Mouse (Mus musculus): Measurements from ENCODE around the gene Hoxd4.

The Hoxd4 gene

DNA sequence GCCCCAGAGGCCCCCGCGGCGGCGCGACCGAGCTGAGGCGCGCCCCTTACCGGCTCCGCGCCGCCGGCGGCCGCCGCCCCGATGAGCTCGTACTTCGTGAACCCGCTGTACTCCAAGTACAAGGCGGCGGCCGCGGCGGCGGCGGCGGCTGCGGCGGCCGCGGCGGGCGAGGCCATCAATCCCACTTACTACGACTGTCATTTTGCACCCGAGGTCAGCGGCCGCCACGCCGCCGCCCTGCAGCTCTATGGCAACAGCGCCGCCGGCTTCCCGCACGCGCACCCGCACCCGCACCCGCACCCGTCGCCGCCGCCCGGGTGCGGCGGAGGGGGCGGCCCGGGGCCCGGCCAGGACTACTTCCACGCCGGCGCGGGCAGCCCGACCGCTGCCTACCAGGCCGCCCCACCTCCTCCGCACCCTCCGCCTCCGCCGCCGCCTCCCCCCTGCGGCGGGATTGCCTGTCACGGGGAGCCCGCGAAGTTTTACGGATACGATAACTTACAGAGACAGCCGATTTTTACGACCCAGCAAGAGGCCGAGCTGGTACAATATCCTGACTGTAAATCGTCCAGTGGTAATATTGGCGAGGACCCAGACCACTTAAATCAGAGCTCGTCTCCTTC is 6.2 kb upstream of the Hoxd4 start:
- peak; percentile 57 for DNase-seq (ENCODE audit: low spot score)

DNA sequence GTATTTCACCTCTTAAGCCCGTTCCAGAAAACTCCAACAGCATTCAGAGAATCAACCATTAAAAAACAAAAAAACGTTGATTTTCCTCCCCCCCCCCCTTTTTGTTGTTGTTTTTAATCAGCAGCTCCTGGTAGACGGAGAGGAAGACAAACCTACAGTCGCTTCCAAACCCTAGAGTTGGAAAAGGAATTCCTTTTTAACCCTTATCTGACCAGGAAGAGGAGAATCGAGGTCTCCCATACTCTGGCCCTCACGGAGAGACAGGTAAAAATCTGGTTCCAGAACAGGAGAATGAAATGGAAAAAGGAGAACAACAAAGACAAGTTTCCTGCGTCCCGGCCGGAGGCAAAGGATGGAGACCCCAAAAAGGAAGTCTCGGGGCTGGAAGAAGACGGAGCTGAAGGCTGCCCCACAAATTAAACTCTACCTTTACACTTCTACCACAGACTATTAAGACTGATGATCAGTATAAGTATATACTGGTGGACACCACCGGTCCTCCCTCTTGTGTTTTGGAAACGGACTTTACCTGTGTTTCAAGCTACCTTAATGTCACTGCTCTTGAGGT is 5.3 kb upstream of the Hoxd4 start:
- DNase-seq (ENCODE audit: low spot score) = no peak

DNA sequence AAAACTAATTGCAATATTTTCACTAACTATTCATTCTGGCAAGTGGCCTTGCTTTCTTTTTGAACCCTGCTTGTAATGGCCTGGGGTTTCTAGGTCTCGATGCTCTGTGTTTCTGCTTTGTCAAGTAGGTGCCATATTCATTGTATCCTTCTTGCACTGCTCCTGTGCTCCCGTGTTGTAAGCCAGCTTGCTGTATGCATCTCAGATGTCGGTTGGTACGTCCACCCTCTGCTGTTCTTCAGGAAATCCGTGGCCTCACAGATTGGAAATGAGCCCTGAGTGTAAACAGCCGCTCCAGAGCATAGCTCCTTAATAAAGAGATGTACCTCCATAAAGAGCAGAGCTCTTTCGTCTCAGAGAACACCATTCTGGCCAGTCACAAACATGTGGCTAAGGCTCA is 4.1 kb upstream of the Hoxd4 start:
- no peak for DNase-seq (ENCODE audit: low spot score)

DNA sequence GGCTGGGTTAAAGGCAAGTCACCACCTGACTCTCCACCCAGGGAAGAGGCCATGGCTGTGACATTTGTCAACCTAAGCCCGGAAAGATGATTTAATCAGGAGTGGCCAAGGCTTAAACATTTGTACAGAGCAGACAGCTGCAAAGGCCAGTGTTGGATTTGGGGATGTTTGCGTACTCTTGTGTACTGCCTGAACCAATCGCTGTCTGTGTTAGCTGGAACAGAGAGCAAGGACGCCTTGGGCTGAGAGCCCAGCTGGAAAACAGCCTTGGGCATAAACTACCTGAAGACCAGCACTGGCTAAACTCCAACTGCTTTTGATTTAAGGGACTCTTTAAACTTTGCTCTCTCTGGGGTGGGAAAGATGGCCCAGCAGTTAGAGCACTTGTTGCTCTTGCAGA is 3.1 kb upstream of the Hoxd4 start:
- DNase-seq (ENCODE audit: low spot score) = peak; percentile 32

DNA sequence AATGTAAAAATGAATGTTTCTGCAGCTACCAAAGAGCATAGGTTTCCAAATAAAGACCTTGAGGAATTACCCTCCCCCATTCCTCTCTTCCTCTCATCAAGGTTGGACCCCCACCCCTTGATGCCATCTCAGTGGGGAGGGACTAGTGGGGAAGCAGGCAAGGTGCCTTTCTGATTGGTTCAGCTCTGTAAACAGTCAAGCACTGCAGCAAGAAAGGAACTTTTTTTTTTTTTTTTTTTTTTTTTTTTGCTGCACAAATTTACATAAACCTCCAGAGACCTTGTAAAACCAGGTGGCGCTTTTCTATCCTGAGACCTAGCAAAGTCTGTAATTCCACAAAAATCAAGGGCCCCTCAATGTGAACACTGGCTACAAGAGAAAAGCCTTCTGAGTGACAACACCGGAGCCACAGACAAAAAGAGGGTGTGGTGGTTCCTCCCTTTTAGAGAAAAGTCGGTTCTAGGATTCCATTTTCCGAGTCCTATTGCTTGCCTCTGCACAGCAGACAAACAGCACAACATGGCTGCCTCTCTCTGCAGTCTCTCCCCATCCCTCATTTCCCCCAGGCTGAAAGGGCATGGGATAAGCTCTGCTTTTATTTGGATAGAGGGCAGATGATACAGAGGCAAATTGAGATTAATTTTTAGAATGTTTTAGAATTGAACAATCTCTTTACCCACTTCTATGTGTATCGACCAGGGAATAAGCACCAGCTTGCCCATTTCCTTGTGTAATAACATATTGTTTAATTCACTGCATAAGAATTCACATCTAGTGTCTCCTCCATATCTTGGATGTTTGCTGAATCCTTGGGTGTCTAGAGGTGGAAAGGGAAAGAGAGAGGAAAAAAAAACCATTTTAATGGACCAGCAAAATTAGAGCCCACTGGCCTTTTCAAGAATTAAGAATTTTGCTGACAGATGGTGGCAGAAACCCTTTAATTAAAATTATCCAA is 2.0 kb upstream of the Hoxd4 start:
- no peak for DNase-seq (ENCODE audit: low spot score)

DNA sequence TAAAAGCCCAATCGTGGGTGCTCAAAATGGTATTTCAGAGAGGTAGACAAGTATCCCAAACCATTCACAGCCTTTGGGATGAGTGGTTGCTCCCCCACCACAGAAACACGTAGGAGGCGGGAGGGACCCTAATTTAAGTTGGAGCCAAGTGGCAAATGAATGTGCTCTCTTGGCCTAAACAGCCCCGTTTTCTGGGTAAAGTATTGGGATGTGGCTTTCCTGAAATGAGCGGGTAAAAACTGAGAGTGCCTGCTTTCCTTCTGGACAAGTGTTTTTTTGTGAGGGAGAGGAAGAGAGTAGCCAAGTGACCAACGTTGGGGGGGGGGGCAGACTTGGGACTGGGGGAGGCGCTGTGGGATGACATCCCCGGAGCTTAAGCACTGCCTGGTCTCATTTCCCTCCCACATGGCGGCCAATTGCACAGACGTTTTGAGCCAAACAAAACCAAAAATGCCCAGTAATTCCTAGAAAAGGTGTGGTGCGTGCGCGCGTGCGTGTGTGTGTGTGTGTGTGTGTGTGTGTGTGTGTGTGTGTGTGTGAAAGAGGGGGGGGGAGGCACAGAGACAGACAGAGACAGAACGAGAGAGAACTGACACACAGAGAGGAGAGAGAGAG is 693 bp upstream of the Hoxd4 start:
- peak; percentile 45 for DNase-seq (ENCODE audit: low spot score)

DNA sequence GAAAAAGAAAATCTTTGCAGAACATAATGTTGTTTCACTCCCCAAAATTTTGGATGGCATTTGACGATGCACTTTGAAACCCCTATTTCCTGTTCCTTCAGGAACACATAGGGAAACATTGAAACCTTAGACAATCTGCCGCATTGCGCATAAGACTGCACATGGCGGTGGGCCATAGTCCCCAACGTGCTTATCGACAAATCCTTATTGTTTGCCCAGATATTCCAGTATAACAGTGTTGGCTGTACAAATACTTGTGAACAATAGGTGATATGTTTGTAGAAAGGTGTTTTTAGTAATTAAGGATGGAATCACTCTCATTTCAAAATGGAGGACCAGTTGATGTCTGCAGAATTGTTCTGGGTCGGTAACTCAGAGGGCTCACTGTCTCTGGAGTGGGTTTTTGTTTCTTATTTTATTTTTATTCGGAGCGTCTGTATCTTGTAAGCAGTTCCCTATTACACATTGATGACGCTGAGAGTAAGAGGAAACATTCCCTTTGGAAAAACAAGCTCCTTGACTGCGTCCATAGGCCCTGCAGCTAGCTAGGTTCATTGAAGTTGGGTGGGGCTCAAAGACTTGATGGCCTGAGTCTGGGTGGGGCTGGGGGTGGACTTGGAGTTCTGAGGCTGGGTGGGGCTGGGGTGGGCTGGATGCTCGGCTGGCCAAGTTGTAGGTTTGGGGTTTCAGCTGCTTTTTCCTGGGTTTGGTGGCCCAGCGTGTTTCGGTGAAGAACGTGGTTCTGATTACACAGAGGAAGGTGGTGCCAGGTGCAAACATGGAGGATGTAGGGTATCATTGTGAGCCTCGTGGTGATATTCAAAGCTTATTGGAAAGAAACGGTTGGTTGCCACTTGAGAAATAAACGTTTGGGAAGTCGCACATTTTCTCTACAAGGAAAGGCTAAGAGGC is 1.8 kb downstream of the Hoxd4 start:
- DNase-seq (ENCODE audit: low spot score) = peak; percentile 34

DNA sequence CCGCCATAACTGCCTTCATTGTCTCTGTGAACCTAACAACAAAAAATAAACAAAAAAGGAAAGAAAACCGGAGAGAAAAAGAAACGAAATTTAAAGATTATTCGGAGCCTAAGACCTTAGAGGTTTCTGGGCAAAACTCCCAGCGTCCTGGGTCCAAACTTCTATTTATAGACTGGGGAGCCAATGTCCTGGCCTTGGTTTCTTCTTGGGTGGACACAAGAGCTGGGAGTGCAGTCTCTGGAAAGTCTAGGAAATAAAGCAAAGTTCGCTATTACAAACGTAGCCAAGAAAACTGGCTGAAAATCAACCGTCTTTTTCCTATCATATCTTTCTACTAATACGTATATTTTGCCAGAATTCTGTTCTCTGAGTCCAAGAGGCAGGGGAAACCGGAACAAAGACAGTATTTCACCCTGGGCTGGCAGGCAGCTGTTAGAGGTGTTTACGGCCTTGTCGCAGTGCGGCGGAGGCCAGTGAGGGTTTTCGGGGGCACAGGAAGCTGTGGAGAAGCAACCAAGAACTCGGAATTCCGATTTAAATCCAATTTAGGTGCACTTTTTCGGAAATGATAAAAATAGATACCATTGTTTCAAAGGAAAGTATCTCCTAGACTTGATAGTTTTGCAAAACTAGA is 2.5 kb downstream of the Hoxd4 start:
- DNase-seq (ENCODE audit: low spot score) = peak; percentile 63

DNA sequence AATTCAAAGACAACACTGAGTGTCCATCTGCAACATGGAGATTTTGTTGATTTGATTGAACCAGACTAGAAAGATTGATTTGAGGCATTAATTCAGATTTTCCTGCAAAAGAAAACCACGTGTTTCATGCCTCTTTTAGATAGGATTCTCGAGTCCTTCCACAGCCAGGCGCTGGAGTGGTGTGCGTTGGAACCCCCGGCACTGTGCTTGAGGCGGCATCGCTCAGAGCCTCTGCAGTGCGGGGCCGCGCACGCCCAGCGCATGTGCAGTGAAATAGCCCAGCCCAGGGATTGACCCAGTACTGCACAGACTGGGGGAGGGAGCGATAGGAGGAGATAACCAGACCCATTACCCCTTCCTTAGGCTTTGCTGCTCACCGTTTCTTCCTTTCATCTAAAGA is 3.2 kb downstream of the Hoxd4 start:
- peak; percentile 79 for DNase-seq (ENCODE audit: low spot score)

DNA sequence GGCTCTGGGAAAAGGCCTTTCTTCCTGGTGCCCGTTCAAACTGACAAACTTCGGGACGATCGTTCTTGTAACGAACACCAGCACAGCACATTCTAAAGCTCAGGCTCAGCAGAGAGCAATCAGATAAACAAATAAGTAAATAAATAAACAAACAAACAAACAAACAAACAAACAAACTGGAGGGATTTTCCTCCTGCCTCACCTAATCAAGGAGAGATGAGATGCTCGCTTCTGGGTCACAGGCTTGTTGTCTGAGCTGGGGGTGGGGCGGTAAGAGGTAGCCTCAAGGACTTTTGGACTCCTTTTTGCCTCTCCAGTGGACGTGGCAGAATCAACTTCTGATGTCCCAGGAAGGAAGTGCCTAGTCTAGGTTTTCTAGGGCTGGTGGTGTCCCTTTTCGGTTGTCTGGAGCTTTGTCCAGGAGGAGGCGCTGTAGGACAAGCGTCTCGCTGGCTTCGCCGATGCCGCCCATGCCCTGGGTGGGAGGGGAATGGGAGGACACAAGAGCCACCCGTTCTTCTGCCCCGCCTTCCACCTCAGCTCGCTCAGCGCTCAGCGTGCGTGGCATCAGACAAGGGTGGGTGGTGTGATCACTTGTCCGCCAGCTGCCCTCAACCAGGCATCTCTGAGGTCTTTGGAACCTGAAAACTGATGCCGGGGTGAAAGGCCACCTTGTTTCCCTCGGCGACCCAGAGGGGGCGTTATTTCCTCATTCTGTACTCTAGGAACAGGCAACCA is 3.9 kb downstream of the Hoxd4 start:
- peak; percentile 97 for DNase-seq (ENCODE audit: low spot score)

DNA sequence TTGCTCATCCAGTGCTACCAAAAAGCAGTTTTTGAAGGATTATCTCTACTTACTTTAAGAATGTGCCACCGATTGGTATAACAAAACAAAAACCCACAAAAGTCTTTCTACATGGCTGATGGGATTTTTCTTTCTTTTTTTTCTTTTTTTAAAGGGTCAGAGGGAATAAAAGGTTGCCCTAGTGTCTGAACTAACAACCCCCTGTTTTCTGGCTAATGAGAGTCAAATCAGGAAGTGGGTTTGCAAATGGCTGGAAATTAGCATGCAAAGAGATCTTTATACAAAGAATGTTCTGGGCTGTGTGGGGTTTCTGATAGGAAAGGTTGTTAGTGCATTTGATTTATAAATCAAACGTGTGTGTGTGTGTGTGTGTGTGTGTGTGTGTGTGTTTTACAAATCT is 8.7 kb downstream of the Hoxd4 start:
- DNase-seq (ENCODE audit: low spot score) = no peak

DNA sequence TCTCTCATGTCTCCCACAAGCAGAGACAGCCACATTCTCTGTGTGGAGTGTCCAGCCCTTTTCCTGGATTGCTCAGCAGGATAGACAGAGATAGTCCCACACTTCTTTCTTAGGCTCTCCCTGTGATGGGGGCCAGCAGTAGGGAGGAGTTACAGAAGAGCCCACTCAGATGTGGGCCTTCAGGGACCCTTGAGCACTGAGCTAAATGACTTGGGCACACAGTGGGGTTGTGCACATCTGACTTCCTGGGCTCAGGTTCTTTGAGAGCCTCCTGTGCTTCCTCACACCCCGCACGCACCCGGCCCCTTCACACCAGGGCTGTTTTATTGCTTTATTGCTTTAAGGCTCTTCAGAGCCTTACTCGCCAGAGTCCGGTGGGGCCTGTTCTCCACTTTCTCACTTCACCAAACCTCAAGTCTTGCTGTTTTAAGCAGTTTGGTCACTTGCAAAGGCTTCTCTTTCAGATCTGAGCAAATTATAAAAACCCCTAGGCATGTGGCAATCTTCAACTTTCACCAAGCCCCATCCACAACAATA is 9.3 kb downstream of the Hoxd4 start:
- peak; percentile 51 for DNase-seq (ENCODE audit: low spot score)

DNA sequence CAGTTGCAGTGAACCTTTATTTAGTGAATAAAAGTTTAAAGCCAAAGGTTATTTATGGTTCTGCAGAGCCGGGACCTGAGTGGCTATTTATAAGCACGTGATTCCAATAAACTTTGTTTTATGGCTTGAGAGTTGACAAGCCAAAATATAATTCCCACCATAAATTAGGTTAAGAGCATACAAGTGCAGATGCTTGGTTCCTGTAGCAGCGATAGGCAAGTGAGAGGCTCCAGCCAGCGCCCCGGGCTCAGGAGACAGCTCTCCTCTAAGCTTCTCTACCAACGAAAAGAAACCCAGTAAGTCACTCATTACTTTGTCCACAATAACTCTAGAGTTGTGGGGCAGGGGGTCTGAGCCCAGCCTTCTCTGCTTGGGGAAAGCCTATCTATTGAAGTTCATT is 10.2 kb downstream of the Hoxd4 start:
- DNase-seq (ENCODE audit: low spot score) = peak; percentile 48

DNA sequence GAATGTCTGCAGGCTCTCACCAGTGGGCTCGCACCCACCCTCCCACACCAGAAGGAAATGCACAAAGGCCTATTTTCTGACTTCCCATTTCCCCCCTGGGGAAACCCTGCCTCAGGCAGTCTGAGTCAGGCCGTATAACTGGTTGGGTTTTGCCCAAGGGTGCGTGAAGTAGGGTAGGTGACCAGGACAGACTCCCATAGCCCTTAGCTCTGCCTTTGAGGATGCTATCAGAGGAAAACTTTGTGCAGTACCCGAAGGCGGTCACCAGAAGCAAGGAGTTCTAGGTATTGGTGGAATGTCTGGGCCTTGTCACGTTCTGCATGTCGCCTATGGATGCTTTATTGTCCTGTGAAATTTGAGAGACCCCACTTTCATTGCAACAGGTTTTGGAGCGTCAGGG is 11.2 kb downstream of the Hoxd4 start:
- DNase-seq (ENCODE audit: low spot score) = no peak

DNA sequence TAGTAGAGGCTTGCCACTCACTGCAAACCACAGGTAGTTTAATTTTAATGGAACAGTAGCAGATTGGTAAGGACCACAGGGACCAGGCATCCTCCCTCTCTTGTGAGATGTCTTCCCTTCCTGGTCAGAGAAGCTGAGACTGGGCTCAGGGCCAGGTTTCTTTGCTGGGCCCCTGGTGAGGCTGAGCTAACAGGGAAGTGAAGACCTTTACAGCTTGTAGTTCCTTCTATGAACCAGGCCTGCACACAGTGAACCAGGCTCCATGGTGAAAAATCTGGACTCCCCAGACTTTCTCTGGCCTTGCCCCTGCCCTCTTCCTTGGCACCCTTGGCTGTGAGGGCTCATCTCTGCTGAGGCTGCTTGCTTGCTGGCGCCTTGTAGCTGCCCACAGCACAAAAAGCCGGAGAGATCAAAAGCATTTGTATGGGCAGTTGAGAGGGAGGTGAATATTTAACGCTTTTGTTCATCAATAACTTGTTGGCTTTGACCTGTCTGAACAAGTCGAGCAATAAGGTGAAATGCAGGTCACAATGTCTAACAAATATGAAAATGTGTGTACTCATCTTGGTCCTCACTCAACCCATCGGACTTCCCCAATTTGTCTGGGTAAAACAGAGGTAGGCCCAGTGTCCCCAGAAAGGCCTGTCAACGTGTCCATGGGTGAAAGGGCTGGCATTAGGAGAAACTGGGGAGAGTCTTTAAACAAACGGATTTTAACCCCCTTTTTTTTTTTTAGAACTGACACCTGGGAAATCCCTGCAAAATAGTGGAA is 12.7 kb downstream of the Hoxd4 start:
- DNase-seq (ENCODE audit: low spot score) = peak; percentile 40

DNA sequence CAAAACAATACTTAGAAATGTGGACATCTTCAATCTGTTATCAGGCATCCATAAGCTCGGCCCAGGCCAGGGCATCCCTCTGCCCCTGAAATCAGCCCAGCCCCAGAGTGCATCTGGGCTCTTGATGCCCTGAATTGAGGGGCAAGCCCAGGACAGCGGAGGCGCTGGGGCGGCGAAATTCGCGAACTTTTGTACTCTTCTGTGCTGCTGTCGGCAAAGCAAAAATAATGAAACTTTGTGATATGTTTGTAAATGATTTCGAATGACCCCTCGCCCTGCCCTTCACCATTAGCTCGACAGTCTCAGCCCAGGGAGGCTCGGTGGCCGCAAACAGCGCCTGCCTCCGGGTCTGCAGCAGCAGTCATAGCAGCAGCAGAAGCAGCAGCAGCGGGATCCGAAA is 13.4 kb downstream of the Hoxd4 start:
- DNase-seq (ENCODE audit: low spot score) = peak; percentile 52

DNA sequence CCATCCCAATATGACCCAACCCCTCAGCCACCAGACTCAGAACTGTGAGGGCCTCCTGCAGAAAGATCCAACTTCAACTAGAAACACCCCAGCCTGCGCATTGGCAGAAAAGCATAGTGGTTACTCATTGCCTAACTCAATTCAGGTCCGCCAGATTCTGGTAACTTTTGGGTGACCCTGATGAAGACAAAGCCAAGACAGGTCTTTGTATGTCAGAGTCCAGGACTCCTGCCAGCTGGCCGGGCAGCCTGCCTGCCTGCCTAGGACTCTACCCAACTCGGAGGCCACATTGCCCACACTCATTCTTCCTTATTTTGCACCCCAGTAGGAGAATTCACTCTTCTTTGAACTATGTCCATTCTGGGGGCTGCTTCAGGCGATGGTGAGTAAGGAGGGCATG is 14.8 kb downstream of the Hoxd4 start, which contains the start of gene Gm28230:
Gene Gm28230 (plus strand): TSS at position 178 of the 400 bp plus-strand sequence.
- DNase-seq (ENCODE audit: low spot score) = peak; percentile 41

DNA sequence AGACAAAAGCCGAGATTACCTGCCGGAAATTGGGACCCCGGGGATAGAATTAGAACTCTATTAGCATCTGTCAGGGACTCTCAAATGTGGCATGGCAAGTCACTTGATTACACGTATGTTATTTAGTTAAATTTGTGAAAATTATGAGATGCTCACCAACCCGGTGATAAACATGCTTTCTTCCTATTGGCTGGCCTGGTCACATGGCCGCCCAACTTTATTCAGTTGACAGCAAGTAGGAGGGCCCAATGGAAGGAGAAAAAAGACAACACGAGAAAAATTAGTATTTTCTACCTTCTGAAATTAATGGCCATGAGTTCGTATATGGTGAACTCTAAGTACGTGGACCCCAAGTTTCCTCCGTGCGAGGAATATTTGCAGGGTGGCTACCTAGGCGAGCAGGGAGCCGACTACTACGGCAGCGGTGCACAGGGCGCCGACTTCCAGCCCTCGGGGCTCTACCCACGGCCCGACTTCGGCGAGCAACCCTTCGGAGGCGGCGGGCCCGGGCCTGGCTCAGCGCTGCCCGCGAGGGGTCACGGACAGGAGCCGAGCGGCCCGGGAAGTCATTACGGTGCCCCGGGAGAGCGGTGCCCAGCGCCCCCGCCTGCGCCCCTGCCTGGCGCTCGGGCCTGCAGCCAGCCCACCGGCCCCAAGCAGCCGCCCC is 15.4 kb downstream of the Hoxd4 start:
- DNase-seq (ENCODE audit: low spot score) = peak; percentile 66
